Mouse (Mus musculus): ENCODE results near the gene Clybl. TPM values are rescaled to one million over a fixed set of nuclear protein-coding genes. Genes with fewer than 3 reads are reported as not detected.

Gene Clybl
- polyA plus RNA-seq, 1 experiment from 2014 or later = 20.7 TPM

DNA sequence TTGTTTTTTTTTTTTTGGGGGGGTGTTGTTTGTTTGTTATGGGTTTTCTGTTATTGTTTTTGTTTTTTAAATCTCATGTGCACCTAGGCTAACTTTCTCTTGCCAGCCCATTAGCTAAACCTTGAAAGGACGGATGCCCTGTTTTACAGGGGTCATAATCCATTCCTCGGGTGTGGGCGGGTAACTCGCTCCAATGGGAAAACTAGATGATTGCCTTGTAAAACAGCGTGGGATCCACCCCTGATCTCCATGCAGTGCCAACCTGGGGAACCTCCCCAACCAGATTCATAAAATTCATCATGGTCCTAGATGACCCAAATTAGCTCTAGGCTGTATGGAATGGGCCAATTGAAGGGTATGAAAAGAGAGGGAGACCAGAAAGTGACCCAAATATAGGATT is 218.4 kb downstream of the Clybl start:
- TF ChIP-seq CTCF (IDR thresholded peaks at IDR 0.05; ENCODE audit: low read depth) = no peak
- no peak for DNase-seq
- Histone ChIP-seq H3K9me3 (ENCODE audit: low read depth, low read length) (no peaks in the 10 kb centered on the region), H3K27me3 (ENCODE audit: insufficient read depth, low read length) (peaks cover 19% of the 10 kb centered on the region; the same call in 1 of the 2 replicates), H3K27ac (ENCODE audit: low read depth) (no peak overlapping the region), H3K4me2 (no peak overlapping the region), H3K4me3 (ENCODE audit: low read depth, low read length) (no peak overlapping the region), H3K36me3 (ENCODE audit: insufficient read depth) (no peaks in the 10 kb centered on the region), H3K9ac (no peak overlapping the region), H3K4me1 (ENCODE audit: insufficient read depth) (no peaks in the 10 kb centered on the region)
- 89% methylated on average over 5 of the region's 5 CpGs for WGBS
- no peak for ATAC-seq (ENCODE audit: insufficient read depth)

DNA sequence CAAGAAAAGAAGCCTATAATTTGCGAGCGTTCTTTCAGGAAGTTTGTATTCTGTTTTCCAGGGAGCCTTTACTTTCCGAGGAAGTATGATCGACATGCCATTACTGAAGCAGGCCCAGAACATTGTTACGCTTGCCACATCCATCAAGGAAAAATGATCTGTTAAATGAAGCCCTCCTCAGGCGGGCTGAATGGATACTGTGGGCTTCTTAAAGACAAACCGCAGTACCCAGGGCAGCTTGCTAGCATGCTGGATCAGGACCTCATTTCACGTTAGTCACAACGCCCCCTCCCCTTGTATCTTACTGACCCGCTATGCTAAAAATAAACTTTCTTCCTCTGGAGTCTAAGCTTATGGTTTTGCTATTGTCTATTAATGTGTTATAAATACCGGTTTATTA is 220.4 kb downstream of the Clybl start:
- TF ChIP-seq CTCF (IDR thresholded peaks at IDR 0.05; ENCODE audit: low read depth) = no peak
- H3K9ac ChIP-seq = no peak overlapping the region
- ATAC-seq (ENCODE audit: insufficient read depth) = no peak
- no peak overlapping the region for H3K4me2 ChIP-seq
- H3K9me3 ChIP-seq (ENCODE audit: low read depth, low read length) = no peaks in the 10 kb centered on the region
- DNase-seq = no peak
- H3K36me3 ChIP-seq (ENCODE audit: insufficient read depth) = no peaks in the 10 kb centered on the region
- no peak overlapping the region for H3K4me3 ChIP-seq (ENCODE audit: low read depth, low read length)
- H3K4me1 ChIP-seq (ENCODE audit: insufficient read depth) = 0 out of 2 replicates have a peak, but pooled peaks cover 7% of the 10 kb centered on the region
- H3K27ac ChIP-seq (ENCODE audit: low read depth) = no peak overlapping the region
- 51% methylated on average over 11 of the region's 11 CpGs for whole genome bisulfite sequencing
- H3K27me3 ChIP-seq (ENCODE audit: insufficient read depth, low read length) = peaks cover 39% of the 10 kb centered on the region

DNA sequence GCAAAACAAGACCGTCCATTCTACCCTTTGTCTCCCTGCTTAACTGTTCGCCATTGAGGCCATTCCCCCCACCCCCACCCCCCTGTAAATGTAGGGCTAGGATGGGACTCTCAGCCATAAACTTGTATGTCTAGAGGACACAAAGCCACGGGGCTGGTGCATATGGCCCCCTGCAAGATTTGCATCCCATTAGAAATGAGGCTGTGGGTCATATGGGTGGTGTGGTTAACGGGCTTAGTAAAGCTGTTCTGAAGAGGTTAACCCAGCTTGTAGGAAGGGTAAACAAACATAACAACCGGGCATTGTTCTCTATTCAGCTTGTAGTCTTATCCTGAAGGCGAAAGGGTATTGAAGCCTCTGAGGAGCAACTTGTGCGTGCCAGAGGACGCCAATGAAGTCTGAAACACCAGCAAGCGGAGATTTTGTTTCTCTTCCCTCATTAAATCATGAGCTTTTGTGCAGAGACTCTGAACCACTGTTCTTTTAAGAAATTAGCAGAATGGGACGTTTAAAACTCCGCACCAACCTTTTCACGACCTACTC is 221.3 kb downstream of the Clybl start:
- TF ChIP-seq CTCF (IDR thresholded peaks at IDR 0.05; ENCODE audit: low read depth) = no peak
- Histone ChIP-seq H3K9me3 (ENCODE audit: low read depth, low read length) (no peaks in the 10 kb centered on the region), H3K4me3 (ENCODE audit: low read depth, low read length) (no peak overlapping the region), H3K9ac (no peak overlapping the region), H3K4me1 (ENCODE audit: insufficient read depth) (0 out of 2 replicates have a peak, but pooled peaks cover 7% of the 10 kb centered on the region), H3K36me3 (ENCODE audit: insufficient read depth) (no peaks in the 10 kb centered on the region), H3K27me3 (ENCODE audit: insufficient read depth, low read length) (peaks cover 48% of the 10 kb centered on the region), H3K27ac (ENCODE audit: low read depth) (no peak overlapping the region), H3K4me2 (no peak overlapping the region)
- no peak for DNase-seq
- 55% methylated on average over 12 of the region's 12 CpGs for WGBS
- ATAC-seq (ENCODE audit: insufficient read depth) = no peak

DNA sequence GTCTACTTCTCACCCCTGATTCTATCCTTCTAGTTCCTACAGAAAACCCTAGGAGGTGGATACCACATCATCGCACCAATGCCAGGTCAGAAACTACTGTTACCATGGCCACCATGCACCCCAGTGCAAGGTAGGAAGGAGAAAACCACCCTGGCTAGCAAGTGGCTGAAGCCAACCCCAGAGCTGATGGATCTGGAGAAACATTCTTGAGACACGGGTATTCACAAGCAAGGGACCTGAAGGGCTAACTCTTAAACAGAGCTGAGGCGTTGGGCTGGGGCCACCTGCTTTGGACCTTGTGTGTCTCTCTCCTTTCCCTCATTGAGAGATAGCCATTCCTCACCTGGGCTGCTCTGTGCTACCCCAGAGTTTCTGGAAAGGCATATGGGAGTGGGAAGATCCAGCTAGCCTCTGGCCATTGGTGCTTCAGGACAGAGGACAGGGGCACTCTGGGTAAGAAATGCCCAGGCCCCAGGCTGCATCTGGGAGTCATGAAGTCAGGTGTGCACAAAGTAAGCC is 222.0 kb downstream of the Clybl start:
- Histone ChIP-seq H3K36me3 (ENCODE audit: insufficient read depth) (no peaks in the 10 kb centered on the region), H3K4me2 (no peak overlapping the region), H3K27me3 (ENCODE audit: insufficient read depth, low read length) (peaks cover 55% of the 10 kb centered on the region), H3K27ac (ENCODE audit: low read depth) (no peak overlapping the region), H3K9ac (no peak overlapping the region), H3K4me1 (ENCODE audit: insufficient read depth) (0 out of 2 replicates have a peak, but pooled peaks cover 7% of the 10 kb centered on the region), H3K9me3 (ENCODE audit: low read depth, low read length) (no peaks in the 10 kb centered on the region), H3K4me3 (ENCODE audit: low read depth, low read length) (no peak overlapping the region)
- no peak for TF ChIP-seq CTCF (IDR thresholded peaks at IDR 0.05; ENCODE audit: low read depth)
- DNase-seq (no peak), ATAC-seq (ENCODE audit: insufficient read depth) (no peak)
- 79% methylated on average over 3 of the region's 3 CpGs for WGBS

DNA sequence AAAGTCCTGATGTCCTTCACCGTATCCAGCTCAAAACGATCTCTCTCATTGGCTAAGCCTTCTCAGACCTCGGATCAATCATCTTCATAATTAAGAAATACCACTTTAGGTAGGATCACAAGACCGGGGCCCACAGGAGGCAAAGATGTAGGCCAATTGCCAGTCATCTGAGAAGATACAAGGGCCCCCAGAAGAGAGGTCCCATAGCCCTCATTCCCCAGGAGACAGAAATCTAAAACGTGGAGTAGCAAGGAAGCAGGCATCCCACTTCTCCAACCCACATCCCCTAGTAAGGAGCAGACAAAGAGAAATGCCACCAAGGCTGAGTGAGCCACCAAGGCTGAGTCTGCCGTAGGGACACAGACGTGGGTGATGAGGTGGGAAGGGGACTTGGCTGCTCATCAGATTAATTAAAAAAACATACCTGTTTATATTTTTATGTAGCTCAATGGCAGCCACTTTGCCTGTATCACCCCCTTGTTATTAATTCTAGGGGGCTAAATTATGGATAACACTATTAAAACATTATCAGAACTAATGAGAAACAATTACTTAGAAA is 223.2 kb downstream of the Clybl start:
- no peak for TF ChIP-seq CTCF (IDR thresholded peaks at IDR 0.05; ENCODE audit: low read depth)
- WGBS = 75% methylated on average over 7 of the region's 7 CpGs

DNA sequence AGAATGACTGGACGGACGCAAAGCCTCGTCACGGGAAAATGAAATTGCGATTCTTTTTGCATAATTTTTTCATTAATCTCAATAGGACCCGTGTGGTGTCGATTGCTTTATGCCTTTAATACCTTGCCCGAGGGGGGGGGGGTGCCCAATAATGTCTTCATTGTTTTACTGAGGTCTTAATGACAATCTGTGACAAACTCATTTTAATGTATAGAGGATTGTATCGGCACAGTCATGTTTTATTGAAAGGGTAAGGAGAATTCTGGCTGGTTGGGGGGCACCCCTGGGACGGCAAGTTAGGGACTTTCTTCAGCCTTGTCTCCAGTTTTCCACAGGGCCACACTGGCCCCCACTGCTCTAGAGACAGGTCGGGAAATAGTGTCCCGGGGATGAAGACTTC is 223.7 kb downstream of the Clybl start:
- Histone ChIP-seq H3K27ac (ENCODE audit: low read depth) (no peak overlapping the region), H3K4me3 (ENCODE audit: low read depth, low read length) (no peak overlapping the region), H3K36me3 (ENCODE audit: insufficient read depth) (no peaks in the 10 kb centered on the region), H3K4me1 (ENCODE audit: insufficient read depth) (0 out of 2 replicates have a peak, but pooled peaks cover 7% of the 10 kb centered on the region), H3K9ac (no peak overlapping the region), H3K9me3 (ENCODE audit: low read depth, low read length) (no peaks in the 10 kb centered on the region), H3K4me2 (no peak overlapping the region), H3K27me3 (ENCODE audit: insufficient read depth, low read length) (peaks cover 64% of the 10 kb centered on the region)
- 63% methylated on average over 12 of the region's 12 CpGs for WGBS
- TF ChIP-seq CTCF (IDR thresholded peaks at IDR 0.05; ENCODE audit: low read depth) = no peak
- ATAC-seq (ENCODE audit: insufficient read depth) (no peak), DNase-seq (no peak)

More for the DNA sequence above, 223.2 kb downstream of the Clybl start:
- Histone ChIP-seq H3K4me2 (no peak overlapping the region), H3K27ac (ENCODE audit: low read depth) (no peak overlapping the region), H3K4me3 (ENCODE audit: low read depth, low read length) (no peak overlapping the region), H3K36me3 (ENCODE audit: insufficient read depth) (no peaks in the 10 kb centered on the region), H3K9ac (no peak overlapping the region), H3K9me3 (ENCODE audit: low read depth, low read length) (no peaks in the 10 kb centered on the region), H3K27me3 (ENCODE audit: insufficient read depth, low read length) (peaks cover 58% of the 10 kb centered on the region), H3K4me1 (ENCODE audit: insufficient read depth) (0 out of 2 replicates have a peak, but pooled peaks cover 7% of the 10 kb centered on the region)
- no peak for ATAC-seq (ENCODE audit: insufficient read depth)
- no peak for DNase-seq

DNA sequence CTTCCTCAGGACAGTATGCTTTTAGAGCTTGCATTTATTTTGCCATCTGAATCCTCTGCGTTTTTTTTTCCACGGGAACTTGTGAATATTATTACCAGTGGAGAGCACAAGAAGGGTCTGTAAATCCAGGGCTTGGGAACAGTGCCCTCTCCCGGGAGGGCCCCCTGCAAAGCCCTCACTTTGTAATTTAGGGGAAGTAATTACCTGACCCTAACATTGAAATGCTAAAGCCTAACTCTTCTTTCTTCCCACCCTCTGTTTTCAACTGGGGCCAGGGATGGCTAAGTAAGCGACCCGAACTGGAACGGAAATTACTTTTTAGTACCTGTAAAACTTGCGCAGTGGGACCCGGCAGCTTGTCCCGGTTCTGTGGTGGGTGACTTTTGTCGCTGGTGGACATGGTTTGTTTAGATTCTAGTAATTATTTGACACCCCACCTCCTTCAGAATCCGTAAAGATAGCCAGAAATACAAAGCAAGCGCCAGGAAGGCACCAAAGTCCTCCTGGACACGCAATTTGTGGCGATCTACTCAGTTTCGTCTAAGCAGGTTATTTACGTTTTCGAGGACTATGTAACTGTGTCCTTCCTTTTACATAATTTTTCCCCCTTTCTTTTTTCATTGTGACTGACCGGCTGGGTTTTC is 224.5 kb downstream of the Clybl start:
- DNase-seq (peak; percentile 17), ATAC-seq (ENCODE audit: insufficient read depth) (no peak)
- Histone ChIP-seq H3K4me3 (ENCODE audit: low read depth, low read length) (peak overlapping the region; percentile 32), H3K4me2 (peak overlapping the region; percentile 68), H3K27ac (ENCODE audit: low read depth) (no peak overlapping the region), H3K9me3 (ENCODE audit: low read depth, low read length) (no peaks in the 10 kb centered on the region), H3K4me1 (ENCODE audit: insufficient read depth) (0 out of 2 replicates have a peak, but pooled peaks cover 7% of the 10 kb centered on the region), H3K36me3 (ENCODE audit: insufficient read depth) (no peaks in the 10 kb centered on the region), H3K27me3 (ENCODE audit: insufficient read depth, low read length) (peaks cover 65% of the 10 kb centered on the region), H3K9ac (no peak overlapping the region)
- 2% methylated on average over 18 of the region's 18 CpGs for WGBS
- no peak for TF ChIP-seq CTCF (IDR thresholded peaks at IDR 0.05; ENCODE audit: low read depth)

Measured in lung, embryonic 14.5 days (tissue).